In the genomic region with DNA sequence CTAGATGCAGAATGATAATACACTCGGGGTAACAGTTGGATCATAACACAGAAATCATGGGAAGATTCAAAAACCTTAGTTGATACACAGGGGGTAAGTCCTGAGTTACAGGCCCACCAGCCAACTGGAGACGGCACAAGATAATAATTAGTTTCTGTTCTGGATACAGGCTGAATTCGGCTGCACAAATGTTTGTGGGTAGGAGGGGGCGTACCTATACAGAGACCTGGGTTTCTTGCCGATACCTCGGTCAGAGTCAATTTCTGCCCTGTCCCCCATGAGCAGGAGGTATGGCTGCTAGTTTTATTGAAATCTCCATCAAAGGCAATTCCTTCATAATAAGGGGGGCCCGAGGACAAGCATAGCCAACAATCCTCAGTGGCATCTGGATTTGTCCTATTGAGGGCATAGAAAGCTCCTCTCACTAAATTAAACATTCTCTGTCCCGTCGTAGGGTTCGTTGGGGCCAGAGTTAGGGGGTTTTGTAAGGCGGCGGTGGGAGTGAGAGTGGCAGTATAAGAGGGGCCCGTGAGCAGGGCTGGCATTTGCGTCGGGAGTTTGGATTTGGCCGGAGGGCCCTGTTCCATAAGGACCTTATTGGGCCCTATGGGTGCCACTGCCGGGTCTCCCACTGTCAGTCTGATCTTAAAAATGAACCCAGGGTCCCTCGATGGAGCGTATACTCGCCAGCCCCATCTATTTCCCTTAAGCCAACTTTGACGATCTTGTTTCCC, we compare ENCODE assay signal across 7 mouse cellular contexts.
A peak's percentile ranks its signal among the peaks of the same experiment; 100 is the strongest.
DNase-seq lines count a peak whose midpoint lies in the region; ATAC-seq and TF ChIP-seq lines count a peak whose summit lies in the region.
"Not testable (repeated sequence)": the region's sequence is repeated elsewhere in the genome, so short reads cannot be mapped to it uniquely, and the experiment has no call there.

No protein-coding gene starts in this region.

- WGBS in embryonic facial prominence, embryonic 11.5 days = 71% methylated on average over 21 of the region's 21 CpGs
- 73% methylated on average over 21 of the region's 21 CpGs for WGBS in heart, embryonic 10.5 days
- 76% methylated on average over 21 of the region's 21 CpGs for WGBS in intestine, embryonic 14.5 days
- 73% methylated on average over 21 of the region's 21 CpGs for WGBS in midbrain, embryonic 11.5 days

- not testable (repeated sequence) for H3K4me3 ChIP-seq in G1E (ENCODE audit: low read depth, low read length); embryonic facial prominence, embryonic 11.5 days (ENCODE audit: low read depth, low read length); heart, embryonic 10.5 days; intestine, embryonic 14.5 days (ENCODE audit: low read depth, low read length); midbrain, embryonic 11.5 days (ENCODE audit: low read depth, low read length)

- H3K27ac ChIP-seq in embryonic facial prominence, embryonic 11.5 days (replicated peaks; ENCODE audit: low read depth, low read length); heart, embryonic 10.5 days; intestine, embryonic 14.5 days (ENCODE audit: low read depth); midbrain, embryonic 11.5 days (ENCODE audit: low read depth, low read length): not testable (repeated sequence)

- DNase-seq in G1E (ENCODE audit: low spot score) (peak; percentile 0), liver (peak; percentile 3)
- DNase-seq in embryonic facial prominence, embryonic 11.5 days (ENCODE audit: low spot score) = peak; percentile 1
- DNase-seq in heart, embryonic 10.5 days (ENCODE audit: low spot score) = peak; percentile 79
- peak; percentile 50 for DNase-seq in intestine, embryonic 14.5 days (ENCODE audit: low spot score)
- peak; percentile 76 for DNase-seq in midbrain, embryonic 11.5 days (ENCODE audit: low spot score, missing footprints)
- peak; percentile 0 for DNase-seq in skeletal muscle tissue, adult 2 months (ENCODE audit: low read depth, low spot score)

- not testable (repeated sequence) for TF ChIP-seq CTCF in G1E (IDR thresholded peaks at IDR 0.05; ENCODE audit: low read depth, low read length)

- not testable (repeated sequence) for H3K4me2 ChIP-seq in embryonic facial prominence, embryonic 11.5 days (ENCODE audit: low read depth, low read length); intestine, embryonic 14.5 days (ENCODE audit: low read length); midbrain, embryonic 11.5 days

- H3K27me3 ChIP-seq in G1E (ENCODE audit: insufficient read depth, low read length); embryonic facial prominence, embryonic 11.5 days (ENCODE audit: control insufficient read depth, insufficient read depth, low read length); intestine, embryonic 14.5 days (replicated peaks; ENCODE audit: control insufficient read depth, insufficient read depth, low read length); midbrain, embryonic 11.5 days (ENCODE audit: control insufficient read depth, insufficient read depth, low read length): not testable (repeated sequence)
- H3K27me3 ChIP-seq in heart, embryonic 10.5 days (ENCODE audit: insufficient read depth, poor library complexity, severe bottlenecking) = peaks cover 17% of the 10 kb centered on the region

- not testable (repeated sequence) for H3K36me3 ChIP-seq in G1E (replicated peaks); embryonic facial prominence, embryonic 11.5 days (replicated peaks; ENCODE audit: control insufficient read depth, insufficient read depth, low read depth, low read length); intestine, embryonic 14.5 days (ENCODE audit: control insufficient read depth, insufficient read depth, low read length); midbrain, embryonic 11.5 days (ENCODE audit: control insufficient read depth, insufficient read depth, low read length)
- H3K36me3 ChIP-seq in heart, embryonic 10.5 days = peaks cover 25% of the 10 kb centered on the region

- not testable (repeated sequence) for H3K9ac ChIP-seq in embryonic facial prominence, embryonic 11.5 days (replicated peaks; ENCODE audit: low read length); intestine, embryonic 14.5 days (ENCODE audit: low read length); midbrain, embryonic 11.5 days (ENCODE audit: low read length)

- not testable (repeated sequence) for H3K4me1 ChIP-seq in G1E (ENCODE audit: insufficient read depth, low read depth, low read length); embryonic facial prominence, embryonic 11.5 days (ENCODE audit: control insufficient read depth, insufficient read depth, low read length); heart, embryonic 10.5 days; intestine, embryonic 14.5 days (replicated peaks; ENCODE audit: control insufficient read depth, insufficient read depth, low read length); midbrain, embryonic 11.5 days (ENCODE audit: control insufficient read depth, insufficient read depth, low read length)

- peaks cover 62% of the 10 kb centered on the region for H3K9me3 ChIP-seq in G1E (replicated peaks)
- H3K9me3 ChIP-seq in embryonic facial prominence, embryonic 11.5 days (replicated peaks; ENCODE audit: control insufficient read depth, low read length) = peaks cover 53% of the 10 kb centered on the region
- H3K9me3 ChIP-seq in heart, embryonic 10.5 days = peaks cover 64% of the 10 kb centered on the region
- H3K9me3 ChIP-seq in intestine, embryonic 14.5 days (ENCODE audit: control insufficient read depth, low read length) = peaks cover 60% of the 10 kb centered on the region
- H3K9me3 ChIP-seq in midbrain, embryonic 11.5 days (ENCODE audit: control insufficient read depth, low read length) = peaks cover 60% of the 10 kb centered on the region

- ATAC-seq in G1E (ENCODE audit: extremely low read depth, insufficient number of reproducible peaks, low FRiP score, poor library complexity, severe bottlenecking); embryonic facial prominence, embryonic 11.5 days (replicated peaks; ENCODE audit: insufficient number of reproducible peaks, low FRiP score, low TSS enrichment, low read depth); intestine, embryonic 14.5 days (replicated peaks; ENCODE audit: low FRiP score, low TSS enrichment, low read depth): not testable (repeated sequence)
- 0 out of 2 replicates have a peak, but pooled peaks have one; percentile 25 for ATAC-seq in midbrain, embryonic 11.5 days (ENCODE audit: low FRiP score)

Comparison
In these comparisons a context has a peak if more than half of its experiments do, and no peak if none do; other contexts are left out.
1. DNase-seq: peak in every context shown above with its lines; median percentile 79 in heart, embryonic 10.5 days; 76 in midbrain, embryonic 11.5 days; 50 in intestine, embryonic 14.5 days; 3 in liver; 1 in embryonic facial prominence, embryonic 11.5 days; 0 in G1E; 0 in skeletal muscle tissue, adult 2 months.